In the genomic region with DNA sequence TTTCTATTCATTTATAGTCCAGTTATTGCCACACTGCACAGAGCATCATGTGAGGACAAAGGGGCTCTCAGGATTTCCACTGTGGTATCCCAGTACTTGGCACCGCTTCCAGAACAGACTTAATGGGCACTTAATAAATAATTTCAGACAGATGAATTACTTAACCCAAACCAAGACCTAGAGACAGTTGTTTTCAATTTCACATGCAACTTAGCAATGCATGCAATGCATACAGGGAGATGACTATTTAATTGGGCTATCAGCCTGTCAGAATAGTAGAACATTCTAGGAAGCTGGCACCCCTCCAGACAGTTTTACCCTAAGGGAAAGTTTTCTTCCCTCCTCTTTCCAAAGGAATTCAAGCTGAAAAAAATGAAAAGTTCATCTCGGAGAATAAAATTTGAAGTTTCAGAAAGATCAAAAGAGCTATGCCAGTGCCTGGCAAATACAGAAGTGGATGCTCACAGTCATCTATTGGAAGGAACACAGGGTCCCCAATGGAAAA, we compare ENCODE assay signal across 15 mouse cellular contexts.
"Had no signal": no experiment of that assay in that cellular context is flagged by ENCODE, and none has a peak within 500 bp of the region (broad histone marks: within the 10 kb centered on the region; RNA-seq: fewer than 3 reads in every experiment).

No protein-coding gene starts in this region.

- H3K4me3 ChIP-seq: limb, embryonic 15.5 days; liver, embryonic 12.5 days; lung, embryonic 15.5 days; midbrain, embryonic 12.5 days; myocyte; neural tube, embryonic 15.5 days had no signal

- DNase-seq: kidney, adult 8-10 months; kidney, postnatal 36 days; layer of hippocampus, adult 9-11 months; layer of hippocampus, postnatal 36 days; lung, postnatal 14 days; right cerebral cortex, adult 18-20 months; right cerebral cortex, postnatal 25 days; thymus, adult 18-20 months; thymus, postnatal 25 days had no signal

- H3K9ac ChIP-seq: limb, embryonic 15.5 days; liver, embryonic 12.5 days; lung, embryonic 15.5 days; midbrain, embryonic 12.5 days; neural tube, embryonic 15.5 days had no signal

- H3K4me2 ChIP-seq: limb, embryonic 15.5 days; liver, embryonic 12.5 days; lung, embryonic 15.5 days; midbrain, embryonic 12.5 days; neural tube, embryonic 15.5 days had no signal

- H3K4me1 ChIP-seq: limb, embryonic 15.5 days; liver, embryonic 12.5 days; lung, embryonic 15.5 days; midbrain, embryonic 12.5 days; neural tube, embryonic 15.5 days had no signal

- ATAC-seq: liver, embryonic 12.5 days had no signal

- H3K36me3 ChIP-seq: limb, embryonic 15.5 days; liver, embryonic 12.5 days; lung, embryonic 15.5 days; midbrain, embryonic 12.5 days; neural tube, embryonic 15.5 days had no signal

- H3K9me3 ChIP-seq: limb, embryonic 15.5 days; liver, embryonic 12.5 days; lung, embryonic 15.5 days; midbrain, embryonic 12.5 days; neural tube, embryonic 15.5 days had no signal

- H3K27me3 ChIP-seq: limb, embryonic 15.5 days; liver, embryonic 12.5 days; lung, embryonic 15.5 days; midbrain, embryonic 12.5 days; neural tube, embryonic 15.5 days had no signal

- H3K27ac ChIP-seq: limb, embryonic 15.5 days; liver, embryonic 12.5 days; lung, embryonic 15.5 days; midbrain, embryonic 12.5 days; neural tube, embryonic 15.5 days had no signal
